Mouse (Mus musculus): ENCODE results near the gene Prr22. TPM values are rescaled to one million over a fixed set of nuclear protein-coding genes. Genes with fewer than 3 reads are reported as not detected.

Prr22 gene
- polyA plus RNA-seq, 1 experiment from 2014 or later, result 0.25 TPM

DNA sequence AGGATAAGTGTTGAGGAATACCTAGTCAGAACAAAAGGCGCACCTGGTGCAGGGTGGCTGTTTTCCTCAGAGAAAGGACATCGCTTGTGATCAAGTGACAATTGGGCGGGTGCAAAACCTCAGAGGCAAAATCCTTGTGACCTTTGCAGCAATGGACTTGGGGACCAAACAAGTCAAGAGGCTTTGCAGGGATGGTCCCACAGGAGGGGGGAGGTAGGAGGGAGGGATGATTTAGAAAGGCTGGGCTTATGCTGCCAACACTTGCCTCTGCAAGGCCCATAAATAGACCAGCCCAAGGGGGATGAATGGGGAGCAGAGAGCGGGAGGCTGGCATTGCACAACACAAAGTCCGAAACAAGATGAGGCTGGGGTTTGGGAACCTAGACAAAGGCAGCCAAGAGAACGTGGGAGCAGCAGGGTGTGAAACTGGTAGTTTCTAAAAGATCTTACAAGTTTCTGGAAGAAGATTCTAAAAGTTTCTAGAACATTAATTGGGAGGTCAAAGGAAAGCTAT lies 49.0 kb downstream of the Prr22 start:
- H3K4me3 ChIP-seq (ENCODE audit: low read depth, low read length), result no peak overlapping the region
- no peak overlapping the region for H3K27ac ChIP-seq (ENCODE audit: low read depth, low read length)
- no peak overlapping the region for H3K4me2 ChIP-seq (replicated peaks; ENCODE audit: low read depth)
- H3K4me1 ChIP-seq (replicated peaks; ENCODE audit: control insufficient read depth, insufficient read depth, low read length), result no peaks in the 10 kb centered on the region
- no peak for ATAC-seq
- no peak overlapping the region for H3K9ac ChIP-seq (ENCODE audit: low read depth, low read length)
- no peak for TF ChIP-seq CTCF (IDR thresholded peaks at IDR 0.05; ENCODE audit: low read depth)
- no peaks in the 10 kb centered on the region for H3K27me3 ChIP-seq (replicated peaks; ENCODE audit: control insufficient read depth, insufficient read depth, low read length)
- no peaks in the 10 kb centered on the region for H3K9me3 ChIP-seq (ENCODE audit: control insufficient read depth)
- no peaks in the 10 kb centered on the region; the same call in 1 of the 2 replicates for H3K36me3 ChIP-seq (ENCODE audit: control insufficient read depth, insufficient read depth)
- 72% methylated on average over 6 of the region's 6 CpGs for WGBS

DNA sequence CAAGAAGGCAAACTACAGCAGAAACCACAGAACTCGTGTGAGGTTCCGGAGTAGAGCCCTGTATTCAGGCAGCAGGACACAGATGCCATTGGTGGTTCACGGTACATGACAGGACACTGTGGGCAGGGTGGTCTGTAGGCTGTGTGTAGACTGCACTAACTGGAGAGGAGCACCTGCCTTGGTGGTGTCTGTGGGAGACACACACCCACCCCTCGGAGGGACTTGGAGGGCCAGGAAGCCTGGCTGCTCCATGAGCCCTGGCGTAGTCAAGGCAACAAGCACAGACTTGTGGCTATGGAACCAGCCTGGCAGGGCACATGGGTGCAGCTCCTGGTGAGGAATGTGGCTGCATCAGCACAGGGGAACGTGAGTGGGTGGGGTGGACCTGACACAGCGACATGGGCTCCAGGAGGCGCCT lies 49.7 kb downstream of the Prr22 start:
- no peaks in the 10 kb centered on the region; the same call in 1 of the 2 replicates for H3K36me3 ChIP-seq (ENCODE audit: control insufficient read depth, insufficient read depth)
- H3K27me3 ChIP-seq (replicated peaks; ENCODE audit: control insufficient read depth, insufficient read depth, low read length), result no peaks in the 10 kb centered on the region
- H3K4me3 ChIP-seq (ENCODE audit: low read depth, low read length), result no peak overlapping the region
- H3K9me3 ChIP-seq (ENCODE audit: control insufficient read depth), result no peaks in the 10 kb centered on the region
- no peak overlapping the region for H3K27ac ChIP-seq (ENCODE audit: low read depth, low read length)
- no peak overlapping the region for H3K4me2 ChIP-seq (replicated peaks; ENCODE audit: low read depth)
- H3K9ac ChIP-seq (ENCODE audit: low read depth, low read length), result no peak overlapping the region
- H3K4me1 ChIP-seq (replicated peaks; ENCODE audit: control insufficient read depth, insufficient read depth, low read length), result no peaks in the 10 kb centered on the region
- no peak for ATAC-seq
- no peak for TF ChIP-seq CTCF (IDR thresholded peaks at IDR 0.05; ENCODE audit: low read depth)
- 61% methylated on average over 8 of the region's 8 CpGs for WGBS

Other genes with a start within 250 kb of the Prr22 start
- not detected in 2 replicates for gene Gm20219, start 215.9 kb upstream of the Prr22 start, polyA plus RNA-seq (2015; fragmentation: Nextera tagmentation; extraction: Ambion mirVana)
- 22.3 and 31.3 TPM in 2 replicates for gene Safb2, start 185.7 kb upstream of the Prr22 start, polyA plus RNA-seq (2015; fragmentation: Nextera tagmentation; extraction: Ambion mirVana)
- gene Safb, start 185.4 kb upstream of the Prr22 start, polyA plus RNA-seq (2015; fragmentation: Nextera tagmentation; extraction: Ambion mirVana), result 40.0 and 44.9 TPM in 2 replicates
- gene 2410015M20Rik, start 160.5 kb upstream of the Prr22 start, polyA plus RNA-seq (2015; fragmentation: Nextera tagmentation; extraction: Ambion mirVana), result 358 and 361 TPM in 2 replicates
- 1,422 and 1,459 TPM in 2 replicates for gene Rpl36, start 156.8 kb upstream of the Prr22 start, polyA plus RNA-seq (2015; fragmentation: Nextera tagmentation; extraction: Ambion mirVana)
- 23.2 and 25.5 TPM in 2 replicates for gene Lonp1, start 143.4 kb upstream of the Prr22 start, polyA plus RNA-seq (2015; fragmentation: Nextera tagmentation; extraction: Ambion mirVana)
- 0.65 and 0.68 TPM in 2 replicates for gene Catsperd, start 142.1 kb upstream of the Prr22 start, polyA plus RNA-seq (2015; fragmentation: Nextera tagmentation; extraction: Ambion mirVana)
- gene Ranbp3, start 97.0 kb upstream of the Prr22 start, polyA plus RNA-seq (2015; fragmentation: Nextera tagmentation; extraction: Ambion mirVana), result 28.8 and 32.0 TPM in 2 replicates
- 660 and 718 TPM in 2 replicates for gene Ndufa11, start 52.5 kb upstream of the Prr22 start, polyA plus RNA-seq (2015; fragmentation: Nextera tagmentation; extraction: Ambion mirVana)
- gene Vmac, start 52.2 kb upstream of the Prr22 start, polyA plus RNA-seq (2015; fragmentation: Nextera tagmentation; extraction: Ambion mirVana), result 9.6 and 13.4 TPM in 2 replicates
- gene Nrtn, start 12.7 kb upstream of the Prr22 start, polyA plus RNA-seq (2015; fragmentation: Nextera tagmentation; extraction: Ambion mirVana), result 20.6 and 21.0 TPM in 2 replicates
- 16.1 and 16.6 TPM in 2 replicates for gene Dus3l, start 5.5 kb upstream of the Prr22 start, polyA plus RNA-seq (2015; fragmentation: Nextera tagmentation; extraction: Ambion mirVana)
- gene Rfx2, start 60.8 kb downstream of the Prr22 start, polyA plus RNA-seq (2015; fragmentation: Nextera tagmentation; extraction: Ambion mirVana), result 1.4 and 1.6 TPM in 2 replicates
- gene Acsbg2, start 104.2 kb downstream of the Prr22 start, polyA plus RNA-seq (2015; fragmentation: Nextera tagmentation; extraction: Ambion mirVana), result not detected in 2 replicates
- gene 1700061G19Rik, start 105.2 kb downstream of the Prr22 start, polyA plus RNA-seq (2015; fragmentation: Nextera tagmentation; extraction: Ambion mirVana), result 0.23 and 0.30 TPM in 2 replicates
- gene Mllt1, start 165.2 kb downstream of the Prr22 start, polyA plus RNA-seq (2015; fragmentation: Nextera tagmentation; extraction: Ambion mirVana), result 10.5 and 11.9 TPM in 2 replicates
- 0.44 and 0.65 TPM in 2 replicates for gene Acer1, start 211.9 kb downstream of the Prr22 start, polyA plus RNA-seq (2015; fragmentation: Nextera tagmentation; extraction: Ambion mirVana)
- gene Clpp, start 220.1 kb downstream of the Prr22 start, polyA plus RNA-seq (2015; fragmentation: Nextera tagmentation; extraction: Ambion mirVana), result 77.5 and 78.0 TPM in 2 replicates
- 25.7 and 28.7 TPM in 2 replicates for gene Alkbh7, start 227.1 kb downstream of the Prr22 start, polyA plus RNA-seq (2015; fragmentation: Nextera tagmentation; extraction: Ambion mirVana)
- gene Pspn, start 229.8 kb downstream of the Prr22 start, polyA plus RNA-seq (2015; fragmentation: Nextera tagmentation; extraction: Ambion mirVana), result not detected in 2 replicates
- gene Gtf2f1, start 241.0 kb downstream of the Prr22 start, polyA plus RNA-seq (2015; fragmentation: Nextera tagmentation; extraction: Ambion mirVana), result 43.3 and 43.5 TPM in 2 replicates
- 0.22 and 0.25 TPM in 2 replicates for gene Gm17949, start 241.2 kb downstream of the Prr22 start, polyA plus RNA-seq (2015; fragmentation: Nextera tagmentation; extraction: Ambion mirVana)